Mouse (Mus musculus) heart, embryonic 11.5 days (tissue): ENCODE data around the gene Dnah3. TPM values are rescaled to one million over a fixed set of nuclear protein-coding genes. Genes with fewer than 3 reads are reported as not detected.

ENCODE experiments used
- polyA plus RNA-seq: library from polyadenylated mRNA; unstranded; fragments of >200 nt; fragmentation: Nextera tagmentation; extraction: Ambion mirVana; gene quantifications from 2 replicates; pipeline ENCODE4 v1.2.1, GENCODE M21; 2014

The Dnah3 gene
- polyA plus RNA-seq, 1 experiment from 2014 or later, result not detected

Other genes starting within 250 kb of the Dnah3 start
- gene Lyrm1, start 199.4 kb downstream of the Dnah3 start, polyA plus RNA-seq, result 9.4 and 11.2 TPM in 2 replicates
- 3.4 and 6.2 TPM in 2 replicates for gene Dcun1d3, start 199.0 kb downstream of the Dnah3 start, polyA plus RNA-seq
- 17.2 and 18.8 TPM in 2 replicates for gene Tmem159, start 7.1 kb upstream of the Dnah3 start, polyA plus RNA-seq
- gene Zp2, start 50.0 kb upstream of the Dnah3 start, polyA plus RNA-seq, result 0.09 TPM in 1 of 2 replicates, not detected in the other
- 0.06 TPM in 1 of 2 replicates, not detected in the other for gene Anks4b, start 78.6 kb upstream of the Dnah3 start, polyA plus RNA-seq
- 1.2 and 1.9 TPM in 2 replicates for gene Crym, start 106.8 kb upstream of the Dnah3 start, polyA plus RNA-seq
- gene Abca14, start 108.7 kb upstream of the Dnah3 start, polyA plus RNA-seq, result not detected in 2 replicates
- gene Abca15, start 233.4 kb upstream of the Dnah3 start, polyA plus RNA-seq, result not detected in 2 replicates